1 mouse cellular context compared by ENCODE assay signal in the genomic region with DNA sequence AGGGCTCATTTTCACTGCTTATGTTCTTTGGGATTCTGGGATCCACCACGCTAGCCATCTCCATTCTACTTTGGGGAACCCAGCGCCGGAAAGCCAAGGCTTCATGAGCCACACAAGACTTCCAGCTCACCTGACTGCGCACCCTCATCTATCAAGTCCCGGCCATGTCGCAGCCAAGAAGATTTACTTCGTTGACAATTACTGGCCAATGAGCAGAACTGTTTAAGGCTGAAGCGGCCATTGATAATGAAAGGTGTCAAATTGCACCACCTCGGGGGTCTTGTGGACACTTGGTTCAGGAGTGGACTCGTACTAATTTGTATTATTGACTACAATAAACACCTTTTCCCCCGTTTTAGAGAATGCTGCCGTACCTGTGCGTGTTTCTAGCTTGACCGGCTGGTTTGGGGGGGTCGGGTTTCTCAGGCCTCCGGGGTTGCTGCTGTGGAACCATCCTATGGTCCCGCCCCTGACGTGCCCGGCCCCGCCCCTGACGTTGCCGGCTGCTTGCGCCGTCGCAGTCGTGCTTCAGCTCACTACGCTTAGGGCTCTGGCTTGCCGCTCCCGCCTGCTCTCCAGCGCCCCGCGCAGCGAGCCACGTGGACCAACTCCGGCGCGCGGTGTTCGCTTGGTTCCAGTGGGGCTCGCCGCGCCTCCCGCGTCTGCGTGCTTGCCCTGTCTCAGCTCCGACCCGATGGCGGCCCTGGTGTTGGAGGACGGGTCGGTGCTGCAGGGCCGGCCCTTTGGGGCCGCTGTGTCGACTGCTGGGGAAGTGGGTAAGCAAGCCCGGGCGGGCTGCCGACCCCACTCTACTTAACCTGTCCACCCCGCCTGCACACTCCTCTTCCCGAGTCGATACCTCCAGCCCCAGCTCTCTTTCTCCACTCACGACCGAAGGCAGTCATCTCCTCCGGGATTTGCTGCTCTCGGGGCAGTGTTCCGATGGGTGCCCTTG.
A peak's percentile ranks its signal among the peaks of the same experiment; 100 is the strongest.
TF ChIP-seq lines count a peak whose summit lies in the region.

Cad (plus strand) TSS at position 520 of the 955 bp plus-strand sequence.

TF ChIP-seq in MEL, 35 proteins besides CTCF, POLR2A, EP300 and RAD21 (continued from another document):
- peak; percentile 81 for TF ChIP-seq USF1 (IDR thresholded peaks at IDR 0.05; ENCODE audit: low read depth, low read length)
TF ChIP-seq in MEL: peak in this region for 17.
